Mouse (Mus musculus): ENCODE measurements around the gene Mrpl32. TPM values are rescaled to one million over a fixed set of nuclear protein-coding genes. Genes with fewer than 3 reads are reported as not detected.

Mrpl32 gene
- total RNA-seq (2022), result 10 to 100 TPM; 24.2 to 31.8 (median 27.3) TPM

DNA sequence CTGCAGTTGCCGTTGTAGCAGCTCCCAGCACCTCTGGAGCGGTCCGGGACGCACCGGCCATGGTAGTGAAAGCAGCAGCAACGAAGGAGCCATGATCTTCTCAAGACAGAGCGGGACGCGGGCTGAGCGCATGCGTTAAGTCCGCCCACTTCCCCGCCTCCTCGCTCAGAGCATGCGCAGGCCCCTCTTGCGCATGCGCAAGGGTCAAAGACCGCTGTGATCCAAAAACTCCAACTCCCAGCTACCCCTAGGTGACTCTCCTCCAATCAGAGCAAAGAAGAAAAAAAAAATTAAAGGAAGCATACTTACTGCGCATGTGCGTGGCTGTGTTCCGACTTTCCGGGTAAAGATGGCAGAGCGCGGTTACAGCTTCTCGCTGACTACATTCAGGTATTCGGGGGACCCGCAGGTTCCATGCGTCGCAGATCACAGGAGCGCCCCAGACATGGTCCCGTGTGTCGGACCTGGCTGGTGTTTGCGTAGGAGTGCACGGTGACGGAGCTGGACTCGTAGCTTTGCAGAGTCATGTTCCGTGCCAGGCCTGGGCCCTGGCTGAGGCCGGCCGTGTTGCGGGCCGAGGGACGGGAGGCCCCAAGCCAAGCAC lies at the start of gene Mrpl32, which contains the start of gene Psma2:
Gene Mrpl32, minus strand, starts transcription at position 240 of the 604 bp plus-strand sequence.
Gene Psma2, plus strand, starts transcription at position 315 of the 604 bp plus-strand sequence.
- peak; percentile 97 for DNase-seq (ENCODE audit: low spot score in 2 of 2)

DNA sequence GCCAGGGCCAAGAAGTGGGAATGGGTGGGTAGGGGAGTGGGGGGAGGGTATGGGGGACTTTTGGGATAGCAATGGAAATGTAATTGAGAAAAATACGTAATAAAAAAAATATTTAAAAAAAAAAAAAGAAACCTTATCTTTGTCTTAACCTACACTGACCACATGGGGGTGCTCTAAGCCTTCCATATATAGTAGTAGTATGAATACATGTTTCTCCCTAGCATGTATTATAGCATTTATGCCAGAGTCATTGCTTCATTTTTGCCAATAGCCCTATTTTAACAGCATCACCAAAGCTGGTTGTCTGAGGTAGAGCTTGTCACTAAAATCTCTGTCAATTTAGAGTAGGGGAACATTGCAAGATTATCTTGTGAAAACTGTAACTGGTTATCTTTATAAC lies 36.3 kb upstream of the Mrpl32 start:
- DNase-seq (ENCODE audit: low spot score in 2 of 2), result no peak

DNA sequence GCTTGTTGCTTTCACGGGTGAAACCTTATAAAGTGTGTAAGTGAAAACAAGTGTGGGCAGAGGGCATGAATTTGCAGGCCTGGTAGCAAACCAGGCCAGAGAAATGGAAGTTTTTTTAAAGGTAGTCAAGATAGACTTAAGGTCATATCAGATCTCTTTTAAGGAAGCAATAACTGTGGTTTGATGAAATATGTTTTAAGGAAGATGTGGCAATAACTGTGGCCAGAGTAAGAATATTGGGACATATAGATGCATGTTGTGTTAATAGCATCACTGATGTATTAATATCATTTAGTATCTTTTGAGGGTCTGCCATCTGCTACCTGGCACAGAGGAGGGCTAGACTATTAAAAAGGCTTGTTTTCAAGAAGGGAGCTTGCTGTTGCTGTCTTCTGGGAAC lies 27.0 kb upstream of the Mrpl32 start:
- no peak for DNase-seq (ENCODE audit: low spot score in 2 of 2)

DNA sequence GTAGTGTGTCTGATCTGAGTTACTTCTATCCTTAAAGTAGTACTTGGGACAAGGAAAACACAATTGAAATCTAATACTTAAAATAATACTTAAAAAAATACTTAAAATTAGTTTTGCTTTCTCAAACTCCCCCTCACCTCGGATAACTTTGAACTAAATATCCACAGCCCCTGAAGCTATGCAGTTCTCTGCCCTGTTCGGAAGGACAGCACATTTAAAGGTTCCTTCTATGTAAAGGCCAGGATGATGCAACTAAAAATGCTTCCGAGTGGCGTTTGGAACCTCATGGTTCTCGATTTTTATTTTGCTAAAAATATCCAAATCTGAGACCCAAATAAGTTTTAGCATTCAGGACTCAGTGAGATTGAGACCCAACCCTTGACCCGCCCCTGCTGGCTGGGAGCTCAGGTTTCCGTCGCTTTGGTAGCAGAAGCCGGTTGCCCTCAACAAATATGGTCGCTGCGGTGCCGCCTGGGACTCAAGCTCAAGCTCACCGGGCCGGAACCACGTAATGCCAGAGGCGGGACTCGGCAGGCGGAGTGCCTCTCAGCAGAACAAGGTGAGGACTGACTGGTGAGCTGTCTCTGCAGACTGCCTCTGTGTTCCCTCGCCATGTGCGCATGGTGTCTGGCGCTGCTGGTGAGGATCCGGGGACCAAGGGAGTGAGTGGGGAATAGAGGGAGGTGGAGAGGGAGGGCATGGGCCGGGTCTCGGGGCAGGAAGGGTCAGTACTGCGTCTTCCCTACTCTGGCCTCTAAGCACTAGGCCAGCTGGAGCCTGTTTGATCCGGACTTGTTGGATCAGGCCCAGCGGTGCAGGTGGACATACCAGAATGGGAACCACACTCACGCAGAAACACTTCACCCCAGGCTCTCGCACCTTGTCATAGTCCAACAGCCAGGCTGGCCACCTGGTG lies 17.0 kb upstream of the Mrpl32 start, which contains the start of gene AW209491:
Gene AW209491, plus strand, starts transcription at position 429 of the 916 bp plus-strand sequence.
- peak; percentile 93 to 96 for DNase-seq (ENCODE audit: low spot score in 2 of 2)

DNA sequence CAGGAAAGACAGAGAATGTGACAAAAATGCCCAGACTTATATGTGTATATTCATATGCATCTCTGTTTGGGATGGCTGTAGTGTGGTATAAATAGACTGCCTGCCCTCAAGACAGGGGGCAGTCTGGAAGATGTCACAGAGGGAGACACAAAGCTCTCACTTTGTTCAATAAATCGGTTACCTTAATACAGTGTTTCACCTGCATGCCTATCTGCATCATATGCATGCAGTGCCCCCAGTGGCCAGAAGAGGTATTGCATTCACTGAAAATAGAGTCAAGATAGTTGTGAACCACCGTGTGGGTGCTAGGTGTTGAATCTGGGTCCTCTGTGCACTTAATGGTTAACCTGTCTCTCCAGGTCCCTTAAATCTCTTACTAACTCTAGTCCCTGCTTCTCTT lies 5.8 kb upstream of the Mrpl32 start:
- peak; percentile 33 to 59 for DNase-seq (ENCODE audit: low spot score in 2 of 2)

DNA sequence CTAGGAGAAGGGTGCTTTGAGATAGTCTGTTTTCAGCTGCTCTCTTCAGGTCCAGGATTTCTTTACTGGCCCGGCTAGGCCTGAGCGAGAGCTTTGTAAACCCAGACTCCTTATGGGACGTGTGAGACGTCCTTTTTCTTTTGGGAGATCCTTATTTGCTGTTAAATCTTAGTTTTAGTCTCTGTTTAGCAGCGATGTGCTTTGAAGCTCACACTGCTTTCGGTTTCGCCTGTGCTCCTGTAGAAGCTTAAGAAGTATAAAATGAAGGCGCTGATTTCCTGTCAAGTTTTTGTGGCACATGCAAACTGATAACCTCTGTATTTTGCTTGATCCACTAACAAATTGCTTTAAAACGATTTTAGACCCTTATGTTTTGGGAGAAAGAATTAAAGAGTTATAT lies 588 bp upstream of the Mrpl32 start:
- DNase-seq (ENCODE audit: low spot score in 2 of 2), result no peak

DNA sequence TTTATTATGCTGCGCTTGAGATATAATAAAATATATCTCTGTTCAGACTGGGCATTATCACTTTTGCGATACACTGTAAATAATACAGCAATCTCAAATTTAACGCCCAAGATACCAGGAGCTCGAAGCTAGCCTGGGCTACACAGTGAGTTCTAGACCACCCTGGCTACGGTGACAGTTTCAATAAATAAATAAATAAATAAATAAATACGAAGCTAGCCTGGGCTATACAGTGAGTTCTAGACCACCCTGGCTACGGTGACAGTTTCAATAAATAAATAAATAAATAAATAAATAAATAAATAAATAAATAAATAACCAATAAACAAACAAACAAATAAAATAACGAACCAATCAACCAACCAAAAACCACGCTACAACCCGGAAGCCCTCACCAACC lies 502 bp downstream of the Mrpl32 start:
- no peak for DNase-seq (ENCODE audit: low spot score in 2 of 2)

DNA sequence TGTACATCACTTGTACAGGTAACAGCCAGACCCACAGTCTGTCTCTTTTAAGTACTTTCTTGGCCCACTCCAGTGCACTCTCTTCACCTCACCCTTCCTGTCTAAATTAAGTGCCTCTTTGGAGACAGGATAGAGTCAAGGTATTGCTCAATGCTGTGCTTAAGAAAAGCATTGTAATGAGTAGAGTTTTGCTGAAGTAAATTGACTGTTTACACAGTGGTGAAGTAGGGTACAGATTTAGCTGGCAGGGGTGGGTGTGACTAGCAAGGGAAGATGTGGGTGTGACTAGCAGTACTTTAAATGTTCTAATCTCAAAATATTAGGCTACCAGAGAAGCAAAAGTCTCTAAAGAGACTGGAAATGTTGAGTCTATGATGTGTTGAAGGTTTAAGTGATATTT lies 5.3 kb downstream of the Mrpl32 start:
- DNase-seq (ENCODE audit: low spot score in 2 of 2), result no peak

DNA sequence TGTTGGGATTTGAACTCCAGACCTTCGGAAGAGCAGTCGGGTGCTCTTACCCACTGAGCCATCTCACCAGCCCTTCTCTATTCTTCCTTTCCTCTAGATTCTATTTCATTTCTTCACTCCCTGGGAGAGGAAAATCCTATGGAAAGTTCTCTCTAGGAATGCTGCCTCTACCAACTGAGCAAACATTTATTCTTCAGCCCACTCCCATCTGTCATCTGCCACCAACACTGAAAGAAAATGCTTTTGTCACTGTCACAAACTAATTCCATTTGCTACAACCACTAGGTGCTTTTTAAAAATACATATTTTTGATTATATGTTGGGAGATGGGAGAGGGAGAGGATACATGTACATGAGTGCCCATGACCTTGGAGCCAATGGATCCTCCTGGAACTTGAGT lies 10.2 kb downstream of the Mrpl32 start:
- DNase-seq (ENCODE audit: low spot score in 2 of 2), result no peak

DNA sequence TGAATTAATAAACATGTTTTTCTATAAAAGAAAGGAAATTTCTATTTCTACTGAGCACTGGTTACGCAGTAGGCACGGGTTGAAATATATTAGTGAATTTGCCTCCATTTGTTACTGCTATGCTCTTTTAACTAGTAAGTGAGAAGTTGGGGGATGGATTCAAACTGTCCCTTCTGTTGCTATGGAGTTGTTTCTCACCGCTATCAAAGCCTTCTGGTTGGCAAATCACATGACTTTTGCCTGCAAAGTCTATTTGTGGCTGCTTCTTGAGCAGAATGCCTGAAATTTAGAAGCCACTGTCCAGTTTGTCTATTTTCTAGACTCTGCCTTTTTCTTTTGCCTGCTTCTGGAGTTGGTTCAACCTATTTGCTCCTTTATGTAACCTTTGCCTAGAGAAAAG lies 32.6 kb downstream of the Mrpl32 start:
- no peak for DNase-seq (ENCODE audit: low spot score in 2 of 2)

DNA sequence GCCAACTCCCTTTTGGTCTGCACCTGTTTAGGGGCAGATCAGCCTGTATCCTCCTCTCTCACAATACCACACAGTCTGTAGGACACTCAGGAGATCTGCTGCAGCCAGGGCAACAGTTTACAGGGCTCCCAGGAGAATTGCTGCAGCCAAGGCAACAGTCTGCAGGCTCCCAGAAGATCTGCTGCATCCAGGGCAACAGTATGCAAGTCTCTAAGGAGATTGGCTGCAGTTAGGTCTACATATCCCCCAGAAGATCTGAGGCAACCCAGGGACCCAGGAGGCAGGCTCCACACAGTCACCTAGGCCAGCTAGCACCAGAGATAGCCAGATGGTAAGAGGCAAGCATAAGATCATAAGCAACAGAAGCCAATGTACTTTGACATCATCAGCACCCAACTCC lies 38.8 kb downstream of the Mrpl32 start:
- no peak for DNase-seq (ENCODE audit: low spot score in 2 of 2)

DNA sequence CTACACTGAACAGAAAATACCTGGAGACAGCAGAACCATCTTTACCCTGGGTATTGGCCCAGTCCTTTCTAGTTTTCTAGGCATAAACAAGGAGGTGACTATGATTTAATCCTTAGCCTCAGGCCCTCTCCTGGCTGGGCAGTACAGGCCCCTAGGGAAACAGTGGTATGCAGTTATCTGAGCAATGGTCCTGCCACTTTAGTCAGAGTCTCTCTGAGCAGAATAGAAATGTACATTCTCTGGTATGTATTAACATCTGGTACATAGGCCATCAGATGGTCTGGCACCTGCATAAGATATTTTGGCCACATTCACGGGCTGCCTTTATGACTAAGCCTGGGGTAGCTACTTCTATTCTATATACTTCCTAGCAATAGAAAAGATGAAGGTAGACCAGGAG lies 51.6 kb downstream of the Mrpl32 start:
- no peak for DNase-seq (ENCODE audit: low spot score in 2 of 2)

Other genes starting within 250 kb of the Mrpl32 start
- 10 to 100 TPM; 60.8 to 92.2 (median 69.4) TPM for gene Hecw1, start 89.9 kb downstream of the Mrpl32 start, total RNA-seq (2022)
- gene Psma2, start 75 bp upstream of the Mrpl32 start, total RNA-seq (2022), result 10 to 100 TPM; 61.1 to 67.5 (median 63.3) TPM
- 10 to 100 TPM; 21.3 to 22.9 (median 22.4) TPM for gene AW209491, start 17.0 kb upstream of the Mrpl32 start, total RNA-seq (2022)